Mouse (Mus musculus): ENCODE data around the gene Fchsd2. TPM values are rescaled to one million over a fixed set of nuclear protein-coding genes. Genes with fewer than 3 reads are reported as not detected.

Gene Fchsd2
- polyA plus RNA-seq, 1 experiment = 21.8 TPM

DNA sequence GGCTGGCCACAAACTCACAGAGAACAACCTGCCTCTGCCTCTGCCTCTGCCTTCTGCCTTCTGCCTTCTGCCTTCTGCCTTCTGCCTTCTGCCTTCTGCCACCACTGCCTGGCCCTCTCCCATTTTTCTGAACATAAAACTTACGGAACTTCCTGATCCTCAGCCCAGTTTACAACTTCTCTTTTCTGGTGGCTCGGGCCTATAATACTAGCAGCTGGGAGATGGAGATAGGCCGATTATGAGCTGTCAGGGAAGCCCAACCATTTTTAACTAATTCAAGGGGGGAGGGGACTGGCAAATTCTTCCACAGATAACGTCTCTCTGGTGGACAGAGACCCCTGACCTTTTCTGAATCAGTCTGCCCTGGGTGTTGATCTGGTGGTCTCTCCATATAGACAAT is 22.3 kb upstream of the Fchsd2 start:
- Histone ChIP-seq H3K27ac (ENCODE audit: insufficient read depth, low read length) (no peak overlapping the region), H3K4me3 (ENCODE audit: insufficient read depth, low read length) (no peak overlapping the region), H3K4me1 (ENCODE audit: control insufficient read depth, insufficient read depth, low read length) (no peaks in the 10 kb centered on the region)
- TF ChIP-seq POLR2A (IDR thresholded peaks at IDR 0.05; ENCODE audit: extremely low read depth, insufficient read depth, low read length) (no peak), CTCF (IDR thresholded peaks at IDR 0.05; ENCODE audit: extremely low read depth, insufficient read depth, low read length) (no peak)

DNA sequence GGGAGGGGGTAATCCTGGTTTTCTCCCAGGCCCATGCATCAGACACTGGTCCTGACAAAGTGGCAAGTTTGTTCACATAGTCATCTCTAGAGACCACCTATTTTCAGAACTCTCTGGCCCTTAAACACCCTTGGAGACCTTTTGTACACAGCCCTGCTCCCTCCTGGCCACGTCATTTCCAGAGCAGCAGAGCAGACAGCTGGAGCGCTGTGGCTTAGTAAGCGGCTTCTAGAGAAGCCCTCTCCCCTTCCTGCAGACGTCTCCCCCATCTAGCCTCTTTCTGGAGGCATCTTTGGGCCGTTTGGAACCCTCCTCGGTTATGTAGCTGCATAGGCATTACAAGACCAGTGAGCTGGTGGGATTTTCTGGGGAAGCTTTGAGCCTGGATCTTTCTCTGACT is 21.6 kb upstream of the Fchsd2 start:
- no peak overlapping the region for H3K27ac ChIP-seq (ENCODE audit: insufficient read depth, low read length)
- TF ChIP-seq CTCF (IDR thresholded peaks at IDR 0.05; ENCODE audit: extremely low read depth, insufficient read depth, low read length) (no peak), POLR2A (IDR thresholded peaks at IDR 0.05; ENCODE audit: extremely low read depth, insufficient read depth, low read length) (no peak)
- no peaks in the 10 kb centered on the region for H3K4me1 ChIP-seq (ENCODE audit: control insufficient read depth, insufficient read depth, low read length)
- H3K4me3 ChIP-seq (ENCODE audit: insufficient read depth, low read length) = no peak overlapping the region

DNA sequence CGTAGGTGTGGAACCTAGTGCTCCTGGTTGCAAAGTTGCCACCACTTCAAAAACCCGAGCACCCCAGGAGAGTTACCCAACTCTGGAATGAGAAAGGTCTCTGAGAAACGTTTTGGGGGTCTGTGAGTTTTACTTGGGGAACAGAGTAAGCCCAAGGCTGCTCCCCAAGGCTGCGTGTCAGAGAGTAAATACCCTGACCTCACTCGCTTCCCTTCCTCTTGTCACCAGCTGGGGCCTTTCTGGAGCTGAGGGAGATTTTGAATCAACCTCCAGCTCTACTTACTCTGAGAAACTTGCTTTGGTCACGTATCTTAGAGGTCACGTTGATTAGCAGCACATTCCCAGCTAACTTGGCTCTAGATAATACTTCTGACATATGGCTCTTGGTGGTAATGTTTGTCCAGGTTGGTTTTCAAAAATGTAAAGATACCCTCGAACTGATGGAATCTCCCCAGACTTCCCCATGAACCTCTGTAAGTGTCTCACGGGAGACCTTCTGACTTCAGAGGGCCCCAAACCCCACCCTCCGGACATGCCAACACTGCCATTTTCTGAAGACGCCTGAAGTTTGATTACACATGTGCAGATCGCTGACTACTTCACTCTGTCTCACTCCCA is 20.4 kb upstream of the Fchsd2 start:
- Histone ChIP-seq H3K27ac (ENCODE audit: insufficient read depth, low read length) (no peak overlapping the region), H3K4me3 (ENCODE audit: insufficient read depth, low read length) (no peak overlapping the region), H3K4me1 (ENCODE audit: control insufficient read depth, insufficient read depth, low read length) (no peaks in the 10 kb centered on the region)
- TF ChIP-seq CTCF (IDR thresholded peaks at IDR 0.05; ENCODE audit: extremely low read depth, insufficient read depth, low read length) (no peak), POLR2A (IDR thresholded peaks at IDR 0.05; ENCODE audit: extremely low read depth, insufficient read depth, low read length) (no peak)

DNA sequence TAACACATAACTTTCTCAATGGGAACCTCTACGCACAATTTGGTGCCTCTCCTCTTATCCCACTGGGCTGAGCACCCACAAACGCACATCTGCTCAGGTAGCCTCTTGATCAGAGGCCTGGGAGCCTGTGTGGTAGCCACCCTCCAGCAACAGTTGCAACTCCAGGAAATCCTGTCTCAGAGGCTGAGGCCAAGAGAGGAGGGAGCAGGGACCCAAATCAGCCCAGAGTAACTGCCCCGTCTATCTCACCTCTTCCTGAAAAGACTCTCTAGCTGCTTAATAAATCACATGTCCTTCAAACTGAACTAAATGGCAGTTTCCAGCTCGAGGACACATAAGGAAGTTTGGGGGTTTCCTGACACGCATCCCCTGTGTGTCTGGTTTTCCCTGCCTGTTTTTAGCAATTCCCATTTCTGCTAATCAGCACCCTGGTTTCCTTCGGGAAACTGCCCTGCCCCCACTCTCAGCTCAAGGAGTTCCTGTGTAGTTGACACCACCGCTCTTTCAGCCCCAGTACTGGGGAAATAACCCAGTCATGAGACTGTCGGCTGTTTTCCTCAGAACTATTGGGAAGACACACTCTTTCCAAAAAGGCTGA is 18.4 kb upstream of the Fchsd2 start:
- TF ChIP-seq CTCF (IDR thresholded peaks at IDR 0.05; ENCODE audit: extremely low read depth, insufficient read depth, low read length) = no peak
- no peak for TF ChIP-seq POLR2A (IDR thresholded peaks at IDR 0.05; ENCODE audit: extremely low read depth, insufficient read depth, low read length)
- no peak overlapping the region for H3K4me3 ChIP-seq (ENCODE audit: insufficient read depth, low read length)
- H3K27ac ChIP-seq (ENCODE audit: insufficient read depth, low read length) = no peak overlapping the region
- H3K4me1 ChIP-seq (ENCODE audit: control insufficient read depth, insufficient read depth, low read length) = no peaks in the 10 kb centered on the region

DNA sequence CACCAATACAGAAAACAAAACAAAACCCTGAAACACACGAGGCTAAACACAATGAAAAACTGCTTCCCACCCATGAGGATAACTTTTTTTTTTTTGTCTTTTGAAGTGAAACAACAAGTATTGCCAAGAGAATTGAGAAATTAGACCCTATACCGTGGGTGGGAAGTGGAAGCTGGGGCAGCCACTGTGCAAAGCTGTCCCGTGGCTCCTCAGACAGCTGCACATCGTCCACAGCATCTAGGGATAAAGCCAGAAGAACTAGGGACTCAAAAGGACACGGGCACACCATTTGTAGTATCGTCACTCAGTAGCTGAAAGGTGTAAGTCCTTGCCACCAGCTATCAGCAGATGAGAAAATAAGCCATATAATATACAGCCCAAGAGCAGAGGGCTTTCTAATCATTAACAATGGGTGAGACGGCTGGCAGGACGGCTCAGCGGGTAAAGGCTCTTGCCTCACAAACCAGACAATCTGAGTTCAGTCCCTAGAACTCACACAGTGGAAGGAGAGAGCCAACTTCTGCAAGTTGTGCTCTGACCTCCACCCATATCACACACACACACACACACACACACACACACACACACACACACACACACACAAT is 9.0 kb upstream of the Fchsd2 start:
- Histone ChIP-seq H3K4me3 (ENCODE audit: insufficient read depth, low read length) (no peak overlapping the region), H3K4me1 (ENCODE audit: control insufficient read depth, insufficient read depth, low read length) (no peaks in the 10 kb centered on the region), H3K27ac (ENCODE audit: insufficient read depth, low read length) (no peak overlapping the region)
- no peak for TF ChIP-seq POLR2A (IDR thresholded peaks at IDR 0.05; ENCODE audit: extremely low read depth, insufficient read depth, low read length)
- TF ChIP-seq CTCF (IDR thresholded peaks at IDR 0.05; ENCODE audit: extremely low read depth, insufficient read depth, low read length) = no peak

DNA sequence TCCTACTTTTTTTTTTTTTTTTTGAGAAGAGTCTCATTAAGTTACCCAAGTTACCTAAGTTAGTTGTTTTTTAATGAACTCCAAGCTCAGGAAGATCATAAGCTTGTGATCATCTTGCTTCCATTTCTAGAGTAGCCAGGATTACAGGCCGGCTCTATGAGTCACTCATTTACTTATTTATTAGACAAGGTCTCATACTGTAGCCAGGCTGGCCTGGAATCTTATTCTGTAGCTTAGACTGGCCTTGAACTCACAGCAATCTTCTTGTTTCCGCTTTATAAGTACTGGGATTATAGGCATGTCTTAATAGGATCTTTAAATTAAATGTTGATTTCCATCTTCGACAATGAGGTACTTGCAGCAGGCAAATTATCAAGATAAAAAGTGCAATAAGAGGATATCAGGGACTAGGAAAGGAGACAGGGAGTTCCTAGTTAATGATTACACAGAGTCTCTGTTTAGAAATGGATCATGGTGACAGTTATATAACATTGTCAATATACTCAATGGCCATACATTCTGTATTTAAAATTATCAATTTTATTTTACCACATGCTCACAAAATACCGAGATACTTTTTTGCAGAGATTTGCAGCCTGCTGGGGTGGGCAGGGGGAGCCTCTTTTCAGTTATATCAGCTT is 7.7 kb upstream of the Fchsd2 start:
- Histone ChIP-seq H3K27ac (ENCODE audit: insufficient read depth, low read length) (no peak overlapping the region), H3K4me1 (ENCODE audit: control insufficient read depth, insufficient read depth, low read length) (no peaks in the 10 kb centered on the region), H3K4me3 (ENCODE audit: insufficient read depth, low read length) (no peak overlapping the region)
- no peak for TF ChIP-seq POLR2A (IDR thresholded peaks at IDR 0.05; ENCODE audit: extremely low read depth, insufficient read depth, low read length)
- TF ChIP-seq CTCF (IDR thresholded peaks at IDR 0.05; ENCODE audit: extremely low read depth, insufficient read depth, low read length) = no peak

DNA sequence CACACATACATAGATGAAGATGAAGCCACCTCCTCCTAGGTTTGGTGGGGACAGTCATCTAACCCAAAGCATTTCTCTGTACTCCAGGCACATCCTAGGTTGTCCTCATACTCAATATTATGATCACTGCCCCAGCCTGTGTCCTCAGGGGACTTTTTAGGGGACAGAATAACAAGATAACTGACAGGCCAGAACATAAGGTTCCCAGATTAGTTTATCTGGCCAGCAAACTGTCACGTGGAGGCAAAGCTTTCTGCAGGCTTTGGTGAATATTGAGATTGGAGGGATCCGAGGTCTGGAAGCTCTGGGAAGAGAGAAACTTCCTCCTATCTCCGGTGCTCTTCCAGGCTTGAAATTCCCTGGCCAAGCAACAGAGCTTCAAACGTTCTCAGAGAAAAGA is 6.9 kb upstream of the Fchsd2 start:
- no peaks in the 10 kb centered on the region for H3K4me1 ChIP-seq (ENCODE audit: control insufficient read depth, insufficient read depth, low read length)
- no peak for TF ChIP-seq CTCF (IDR thresholded peaks at IDR 0.05; ENCODE audit: extremely low read depth, insufficient read depth, low read length)
- no peak for TF ChIP-seq POLR2A (IDR thresholded peaks at IDR 0.05; ENCODE audit: extremely low read depth, insufficient read depth, low read length)
- H3K4me3 ChIP-seq (ENCODE audit: insufficient read depth, low read length) = no peak overlapping the region
- no peak overlapping the region for H3K27ac ChIP-seq (ENCODE audit: insufficient read depth, low read length)

DNA sequence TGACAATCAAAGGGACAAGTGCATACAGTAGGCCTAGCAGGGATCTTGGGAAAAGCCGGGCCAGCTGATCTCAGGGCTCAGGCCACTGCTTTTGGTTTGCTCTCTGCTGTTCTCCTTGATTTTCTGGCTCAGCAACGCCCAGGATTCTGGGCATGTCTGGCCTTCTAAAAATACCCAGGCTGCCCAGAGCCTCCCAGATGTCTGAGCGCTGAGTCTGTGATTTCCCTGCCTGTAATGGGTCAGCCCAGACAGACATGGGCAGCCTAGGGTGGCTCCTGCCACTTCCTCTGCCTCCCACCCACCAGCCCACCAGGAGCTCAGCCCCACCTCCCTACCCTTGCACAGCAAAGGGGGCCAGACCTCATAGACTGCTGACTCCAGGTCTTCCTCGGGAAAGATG is 4.0 kb upstream of the Fchsd2 start:
- H3K27ac ChIP-seq (ENCODE audit: insufficient read depth, low read length) = no peak overlapping the region
- TF ChIP-seq POLR2A (IDR thresholded peaks at IDR 0.05; ENCODE audit: extremely low read depth, insufficient read depth, low read length) = no peak
- TF ChIP-seq CTCF (IDR thresholded peaks at IDR 0.05; ENCODE audit: extremely low read depth, insufficient read depth, low read length) = no peak
- no peaks in the 10 kb centered on the region for H3K4me1 ChIP-seq (ENCODE audit: control insufficient read depth, insufficient read depth, low read length)
- H3K4me3 ChIP-seq (ENCODE audit: insufficient read depth, low read length) = no peak overlapping the region

DNA sequence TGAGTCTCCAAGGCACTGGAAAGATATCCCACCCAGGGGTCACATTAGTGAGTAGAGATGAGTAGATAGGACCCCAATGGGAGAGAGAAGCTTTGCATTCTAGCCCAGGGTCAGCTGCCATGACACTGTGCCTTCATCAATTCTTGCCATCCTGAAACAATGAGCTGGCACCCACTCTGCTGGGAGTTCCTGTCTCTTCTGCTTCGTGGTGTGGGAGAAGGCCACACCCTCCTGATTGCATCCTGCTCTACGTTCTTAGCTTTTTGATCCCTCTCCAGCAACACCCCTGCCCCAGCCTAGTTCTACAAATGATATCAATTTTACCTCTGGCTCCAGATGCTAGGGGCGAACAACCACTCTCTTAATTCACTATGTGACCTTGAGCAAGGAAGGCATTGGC is 3.4 kb upstream of the Fchsd2 start:
- H3K27ac ChIP-seq (ENCODE audit: insufficient read depth, low read length) = no peak overlapping the region
- H3K4me1 ChIP-seq (ENCODE audit: control insufficient read depth, insufficient read depth, low read length) = no peaks in the 10 kb centered on the region
- no peak overlapping the region for H3K4me3 ChIP-seq (ENCODE audit: insufficient read depth, low read length)
- no peak for TF ChIP-seq CTCF (IDR thresholded peaks at IDR 0.05; ENCODE audit: extremely low read depth, insufficient read depth, low read length)
- no peak for TF ChIP-seq POLR2A (IDR thresholded peaks at IDR 0.05; ENCODE audit: extremely low read depth, insufficient read depth, low read length)

DNA sequence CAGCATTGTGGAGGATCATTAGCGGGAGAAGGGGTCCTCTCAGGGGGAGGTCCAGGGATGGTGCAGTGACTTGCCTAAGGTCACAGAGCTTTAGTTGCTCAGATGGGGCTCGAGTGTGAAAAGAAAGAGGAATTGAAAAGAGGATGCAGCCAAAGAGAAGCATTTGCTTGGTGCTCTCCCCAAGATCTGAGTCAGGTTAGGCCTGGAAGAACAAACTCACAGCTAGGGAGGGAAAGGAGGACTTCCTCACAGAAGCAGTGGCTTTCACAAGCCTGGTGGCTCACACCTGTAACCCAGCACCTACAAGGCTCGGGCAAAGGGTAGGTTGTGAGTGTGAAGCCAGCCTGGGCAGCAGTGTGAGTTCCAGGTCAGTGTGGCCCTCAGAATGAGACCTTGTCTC is 568 bp downstream of the Fchsd2 start:
- Histone ChIP-seq H3K4me1 (ENCODE audit: control insufficient read depth, insufficient read depth, low read length) (no peaks in the 10 kb centered on the region), H3K4me3 (ENCODE audit: insufficient read depth, low read length) (no peak overlapping the region), H3K27ac (ENCODE audit: insufficient read depth, low read length) (no peak overlapping the region)
- TF ChIP-seq CTCF (IDR thresholded peaks at IDR 0.05; ENCODE audit: extremely low read depth, insufficient read depth, low read length) = no peak
- TF ChIP-seq POLR2A (IDR thresholded peaks at IDR 0.05; ENCODE audit: extremely low read depth, insufficient read depth, low read length) = no peak
